Mouse (Mus musculus): ENCODE results near the gene Ccdc181. TPM values are rescaled to one million over a fixed set of nuclear protein-coding genes. Genes with fewer than 3 reads are reported as not detected.

Ccdc181 gene
- total RNA-seq, 2 experiments from 2014 or later: 21.7 to 23.9 TPM

DNA sequence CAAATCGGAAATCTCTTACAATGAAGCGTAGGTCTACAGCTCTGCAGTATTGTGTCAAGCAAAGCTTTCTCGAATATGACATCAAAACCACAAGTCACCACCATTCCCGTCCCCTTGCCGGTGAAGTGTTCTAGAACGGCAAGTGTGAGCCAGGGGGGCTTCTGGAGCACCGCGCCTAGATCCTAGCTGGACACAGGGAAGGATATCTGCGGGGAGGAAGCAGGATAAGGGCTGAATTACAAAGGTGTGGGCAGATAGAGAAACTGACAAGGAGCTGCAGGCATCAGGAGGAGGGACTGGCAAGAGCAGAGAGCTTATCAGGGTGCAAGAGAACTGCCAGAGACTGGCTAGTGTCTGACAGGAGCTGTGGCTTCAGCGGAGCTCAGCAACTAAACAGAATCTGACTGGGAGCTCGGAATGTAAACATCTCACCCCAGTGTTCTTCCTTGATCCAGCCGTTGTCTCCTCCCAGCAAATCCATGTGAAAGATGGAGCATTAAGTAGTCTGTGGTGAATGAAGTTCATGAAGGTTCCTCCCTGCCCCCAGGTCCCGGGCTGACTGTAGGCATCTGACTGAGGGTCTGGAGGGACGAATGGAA, 44.3 kb downstream of the Ccdc181 start:
- no peak for TF ChIP-seq CTCF (IDR thresholded peaks at IDR 0.05)
- Histone ChIP-seq H3K27ac (peak overlapping the region; percentile 38; the same call in 1 of the 2 replicates), H3K4me3 (no peak overlapping the region)
- DNase-seq (ENCODE audit: extremely low spot score in 1 of 2, low spot score in 2 of 2): no peak
- intact Hi-C loops (cut with DNase I): loop anchor here (5.0 to 10.0 kb wide), 6 partner anchors 118 to 1005 kb away; partner anchors contain the start of gene Tiprl

DNA sequence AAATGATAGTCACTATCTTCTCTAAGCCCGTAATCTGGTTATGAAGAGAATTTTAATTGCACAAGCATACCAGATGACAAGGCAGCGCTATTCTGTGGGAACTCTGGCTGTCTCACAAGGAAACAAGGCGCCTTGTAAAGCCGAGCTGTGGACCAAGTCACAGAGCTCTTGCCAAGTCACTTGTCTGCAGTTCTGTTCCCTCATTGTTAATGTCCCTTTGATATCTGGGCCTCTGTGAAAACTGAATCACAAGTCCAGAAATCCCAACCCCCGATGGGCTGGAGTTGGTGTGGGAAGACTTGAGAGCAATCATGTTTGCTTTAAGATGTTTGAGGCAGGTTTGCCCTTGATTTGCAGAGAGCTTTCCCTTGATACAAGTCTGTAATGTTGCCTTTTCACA, 45.3 kb downstream of the Ccdc181 start:
- Histone ChIP-seq H3K4me3 (no peak overlapping the region), H3K27ac (peak overlapping the region; percentile 25; the same call in 1 of the 2 replicates)
- DNase-seq (ENCODE audit: extremely low spot score in 1 of 2, low spot score in 2 of 2): no peak
- TF ChIP-seq CTCF (IDR thresholded peaks at IDR 0.05): no peak
- intact Hi-C loops (cut with DNase I): loop anchor here (10.0 kb wide), 1 partner anchor 364 kb away; no protein-coding TSS in a partner anchor

DNA sequence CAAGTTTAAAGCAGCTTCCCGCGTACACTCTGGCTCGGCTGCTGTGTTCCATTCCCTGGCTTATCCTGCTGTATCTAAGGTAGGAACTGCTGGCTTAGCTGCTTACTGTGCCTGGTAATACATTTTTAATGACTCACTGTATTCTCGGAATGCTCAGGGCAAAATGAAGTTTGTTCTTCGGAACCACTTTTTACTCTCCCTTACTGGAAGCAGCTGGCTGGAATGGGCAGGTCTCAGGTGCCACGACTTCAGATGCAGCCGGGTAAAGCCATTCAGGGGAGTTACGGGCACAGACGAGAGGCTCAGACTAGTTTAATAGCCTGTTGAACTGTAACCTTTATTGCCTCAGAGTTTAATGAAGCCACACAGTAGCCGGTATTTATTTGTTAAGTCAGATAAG, 46.0 kb downstream of the Ccdc181 start:
- no peak for TF ChIP-seq CTCF (IDR thresholded peaks at IDR 0.05)
- no peak for DNase-seq (ENCODE audit: extremely low spot score in 1 of 2, low spot score in 2 of 2)
- no peak overlapping the region for H3K4me3 ChIP-seq
- H3K27ac ChIP-seq: peak overlapping the region; percentile 25; the same call in 1 of the 2 replicates
- intact Hi-C loops (cut with DNase I): loop anchor here (10.0 kb wide), 1 partner anchor 363 kb away; no protein-coding TSS in a partner anchor

DNA sequence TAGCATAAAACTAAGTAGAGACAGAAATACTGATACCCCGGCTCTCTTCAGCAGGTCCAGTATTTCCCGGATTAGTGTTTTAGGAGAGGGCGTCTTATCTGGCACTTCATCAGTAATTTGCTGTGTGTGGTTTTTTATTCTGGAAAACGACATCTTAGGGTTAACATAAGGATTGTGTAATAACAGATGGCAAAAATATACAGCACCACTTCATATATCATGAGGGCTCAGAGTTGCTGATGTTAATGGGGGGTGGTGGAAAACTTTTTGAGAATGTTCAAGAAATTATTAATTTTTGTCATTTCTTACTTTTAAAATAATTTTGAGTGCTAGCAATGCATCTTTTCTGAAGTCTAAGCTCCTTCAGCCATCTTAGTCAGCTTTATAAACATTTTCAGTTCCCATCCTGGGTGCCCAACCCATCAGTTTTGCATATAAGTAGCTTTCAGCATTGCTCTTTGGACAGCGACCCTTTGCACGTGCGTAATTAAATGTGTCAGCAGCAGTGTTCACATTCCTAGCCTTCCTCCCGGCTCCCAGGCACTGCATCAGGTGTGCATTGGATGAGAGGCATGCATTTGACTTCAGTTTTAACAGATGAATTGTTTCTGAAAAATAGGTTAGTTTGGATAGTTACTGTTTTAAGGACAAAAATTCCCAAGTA, 47.7 kb downstream of the Ccdc181 start:
- no peak for DNase-seq (ENCODE audit: extremely low spot score in 1 of 2, low spot score in 2 of 2)
- intact Hi-C loops (cut with DNase I): loop anchor here (10.0 kb wide), 1 partner anchor 362 kb away; no protein-coding TSS in a partner anchor
- Histone ChIP-seq H3K4me3 (no peak overlapping the region), H3K27ac (no peak overlapping the region)
- TF ChIP-seq CTCF (IDR thresholded peaks at IDR 0.05): no peak

- DNase-seq (ENCODE audit: extremely low spot score in 1 of 2, low spot score in 2 of 2): no peak
- Histone ChIP-seq H3K4me3 (no peak overlapping the region), H3K27ac (no peak overlapping the region)
- no peak for TF ChIP-seq CTCF (IDR thresholded peaks at IDR 0.05)
- intact Hi-C loops (cut with DNase I): loop anchor here (10.0 kb wide), 1 partner anchor 361 kb away; no protein-coding TSS in a partner anchor
Observed at GRCm38 (mm10) chr1:164324221-164324620, 48.8 kb downstream of the Ccdc181 start.

GRCm38 (mm10) chr1:164324878-164325277, 49.5 kb downstream of the Ccdc181 start:
- no peak for TF ChIP-seq CTCF (IDR thresholded peaks at IDR 0.05)
- Histone ChIP-seq H3K27ac (no peak overlapping the region), H3K4me3 (no peak overlapping the region)
- intact Hi-C loops (cut with DNase I): loop anchor here (10.0 kb wide), 1 partner anchor 360 kb away; no protein-coding TSS in a partner anchor
- DNase-seq (ENCODE audit: extremely low spot score in 1 of 2, low spot score in 2 of 2): no peak

DNA sequence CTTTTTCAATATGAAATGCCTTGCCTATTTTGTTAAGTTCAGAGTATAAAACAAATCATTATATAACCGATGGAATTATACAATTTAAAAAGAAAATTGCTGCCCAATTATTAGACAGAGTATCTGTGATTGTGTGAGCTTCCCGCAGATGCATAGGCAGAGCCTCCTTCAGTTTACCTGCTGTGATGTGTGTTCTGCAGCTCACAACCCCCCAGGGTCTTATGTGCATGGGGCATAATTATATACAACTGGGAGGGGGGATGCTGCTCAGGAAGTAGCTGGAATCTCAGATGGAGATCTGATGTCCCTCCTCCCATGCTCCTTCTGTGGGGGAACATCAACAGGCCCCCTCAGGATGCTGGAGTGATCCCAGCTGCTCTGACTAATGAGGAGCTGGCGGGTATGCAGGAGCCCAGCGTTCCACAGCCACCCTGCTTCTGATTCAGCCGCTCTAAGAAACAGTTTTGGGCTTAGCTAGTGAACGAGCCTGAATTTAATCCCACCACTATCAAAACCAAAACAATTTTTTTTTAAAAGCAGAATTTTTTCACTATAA, 51.3 kb downstream of the Ccdc181 start:
- TF ChIP-seq CTCF (IDR thresholded peaks at IDR 0.05): no peak
- peak overlapping the region; percentile 52; the same call in 1 of the 2 replicates for H3K27ac ChIP-seq
- intact Hi-C loops (cut with DNase I): loop anchor here (10.0 kb wide), 1 partner anchor 358 kb away; no protein-coding TSS in a partner anchor
- DNase-seq (ENCODE audit: extremely low spot score in 1 of 2, low spot score in 2 of 2): peak; percentile 36 to 47
- no peak overlapping the region for H3K4me3 ChIP-seq

GRCm38 (mm10) chr1:164327764-164328163, 52.4 kb downstream of the Ccdc181 start:
- Histone ChIP-seq H3K4me3 (no peak overlapping the region), H3K27ac (no peak overlapping the region)
- DNase-seq (ENCODE audit: extremely low spot score in 1 of 2, low spot score in 2 of 2): no peak
- no peak for TF ChIP-seq CTCF (IDR thresholded peaks at IDR 0.05)
- intact Hi-C loops (cut with DNase I): loop anchor here (10.0 kb wide), 1 partner anchor 357 kb away; no protein-coding TSS in a partner anchor

DNA sequence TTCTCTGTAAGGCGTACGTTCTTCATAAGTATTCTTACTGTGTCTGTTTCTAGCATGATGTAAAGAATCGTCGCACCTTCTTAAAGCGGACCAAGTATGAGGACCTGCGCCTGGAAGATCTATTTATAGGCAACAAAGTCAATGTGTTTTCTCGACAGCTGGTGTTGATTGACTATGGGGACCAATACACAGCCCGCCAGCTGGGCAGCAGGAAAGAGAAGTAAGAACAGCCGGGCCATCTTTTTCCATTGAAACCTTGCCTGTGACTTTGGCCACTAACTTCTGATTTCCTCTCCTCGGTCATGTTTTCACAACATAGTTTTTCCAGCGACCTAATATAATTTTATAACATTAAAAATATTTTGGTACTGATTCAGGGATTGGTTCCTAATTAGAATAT, 57.2 kb downstream of the Ccdc181 start:
- intact Hi-C loops (cut with DNase I): no loop called here
- no peak overlapping the region for H3K4me3 ChIP-seq
- no peak overlapping the region for H3K27ac ChIP-seq
- DNase-seq (ENCODE audit: extremely low spot score in 1 of 2, low spot score in 2 of 2): no peak
- TF ChIP-seq CTCF (IDR thresholded peaks at IDR 0.05): no peak

DNA sequence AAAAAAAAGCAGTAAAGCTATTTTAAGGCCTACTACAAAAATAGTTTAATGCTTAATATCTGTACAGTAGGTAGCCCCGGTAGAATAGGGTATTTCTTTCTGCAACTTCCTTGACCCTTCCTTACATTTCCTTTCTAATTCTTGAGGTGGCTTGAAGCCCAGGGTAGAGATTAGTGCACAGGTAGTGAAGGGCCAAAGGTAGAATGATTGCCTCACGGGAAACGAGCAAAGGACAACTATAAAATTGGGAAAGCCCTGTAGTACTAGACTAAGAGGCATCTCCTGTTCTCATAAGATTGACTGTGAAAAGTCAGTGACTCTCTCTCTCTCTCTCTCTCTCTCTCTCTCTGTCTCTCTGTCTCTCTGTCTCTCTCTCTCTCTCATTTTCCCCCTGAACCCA, 60.0 kb downstream of the Ccdc181 start:
- no peak overlapping the region for H3K27ac ChIP-seq
- DNase-seq (ENCODE audit: extremely low spot score in 1 of 2, low spot score in 2 of 2): no peak
- intact Hi-C loops (cut with DNase I): loop anchor here (5.0 kb wide), 1 partner anchor 62 kb away; no protein-coding TSS in a partner anchor
- TF ChIP-seq CTCF (IDR thresholded peaks at IDR 0.05): no peak
- H3K4me3 ChIP-seq: no peak overlapping the region

GRCm38 (mm10) chr1:164335846-164336245, 60.5 kb downstream of the Ccdc181 start:
- TF ChIP-seq CTCF (IDR thresholded peaks at IDR 0.05): no peak
- Histone ChIP-seq H3K27ac (0 out of 2 replicates have a peak overlapping the region, but pooled peaks have one; percentile 53), H3K4me3 (no peak overlapping the region)
- DNase-seq (ENCODE audit: extremely low spot score in 1 of 2, low spot score in 2 of 2): no peak
- intact Hi-C loops (cut with DNase I): loop anchor here (5.0 kb wide), 1 partner anchor 61 kb away; no protein-coding TSS in a partner anchor

Other genes starting within 250 kb of the Ccdc181 start
- under 1 TPM; 0.11 to 0.12 TPM for gene Sele, start 227.4 kb upstream of the Ccdc181 start, total RNA-seq (2021)
- not detected for gene Sell, start 213.6 kb upstream of the Ccdc181 start, total RNA-seq (2021)
- gene Selp, start 160.3 kb upstream of the Ccdc181 start, total RNA-seq (2021): not detected
- 1 to 10 TPM in 1 of 2 experiments, under 1 TPM in 1; 0.75 to 1.1 TPM for gene F5, start 123.7 kb upstream of the Ccdc181 start, total RNA-seq (2021)
- gene Slc19a2, start 26.5 kb upstream of the Ccdc181 start, total RNA-seq (2021): 10 to 100 TPM; 14.4 to 16.2 TPM
- gene Nme7, start 28.5 kb downstream of the Ccdc181 start, total RNA-seq (2021): 10 to 100 TPM; 22.7 to 24.9 TPM
- gene Blzf1, start 31.9 kb downstream of the Ccdc181 start, total RNA-seq (2021): 10 to 100 TPM; 22.0 to 24.1 TPM
- 1,000 to 10,000 TPM; 1,624 to 1,674 TPM for gene Atp1b1, start 182.8 kb downstream of the Ccdc181 start, total RNA-seq (2021)